Mouse (Mus musculus) liver, postnatal 0 days (tissue): ENCODE measurements around the gene Adarb2.

Source experiments
- CTCF ChIP-seq: sonication (generic); IDR thresholded peaks from 2 replicates; pipeline ENCODE4 v1.5.1; 2016; ENCODE audit warnings: antibody characterized with exemption, low read depth
- EP300 ChIP-seq: IDR thresholded peaks from 2 replicates; pipeline ENCODE4 v1.6.1; 2016; ENCODE audit warnings: antibody characterized with exemption, low read depth, mild to moderate bottlenecking

- peak; percentile 73 for TF ChIP-seq CTCF
- no peak for TF ChIP-seq EP300
Measured at GRCm38 (mm10) chr13:8780441-8780840, 577.8 kb downstream of the Adarb2 start.
